Mouse (Mus musculus) fat pad, adult 2 months (tissue): ENCODE data around the gene Popdc2.

Experiments
- DNase-seq: peaks from one replicate; pipeline ENCODE4 v3.0.0-alpha.2; 2011; ENCODE audit warnings: low read depth, low spot score; ENCODE audit errors: extremely low read depth

Gene Popdc2

DNA sequence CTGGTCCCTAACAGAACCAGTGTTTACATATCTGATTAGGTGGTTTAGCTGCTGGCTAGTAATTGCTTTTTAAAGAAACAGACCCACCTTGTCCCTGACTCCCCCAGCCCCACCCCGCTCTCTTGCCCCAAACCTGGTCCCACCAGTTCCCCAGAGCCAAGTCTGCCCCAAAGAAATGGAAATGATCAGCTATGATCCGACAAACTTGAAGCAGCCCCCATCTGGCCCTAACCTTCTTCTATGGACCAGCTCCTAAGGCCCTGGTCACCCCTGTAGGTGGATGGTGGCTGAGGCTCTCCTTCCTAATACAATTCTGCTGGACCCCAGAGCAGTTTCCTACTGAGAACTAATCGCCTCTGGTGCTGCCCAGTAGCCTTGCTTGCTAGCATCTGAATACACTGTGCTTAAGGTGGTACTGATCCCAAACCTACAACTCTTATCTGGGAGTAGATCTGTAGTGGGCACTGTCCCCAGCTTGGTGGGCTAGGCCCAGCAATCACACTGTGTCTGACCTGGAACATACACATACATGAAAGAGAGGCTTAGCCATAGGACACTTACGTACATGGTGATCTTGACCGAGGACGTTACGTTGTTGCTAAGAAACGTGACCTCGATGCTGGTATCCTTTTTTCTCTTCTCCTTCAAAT is 38.4 kb downstream of the Popdc2 start:
- no peak for DNase-seq

DNA sequence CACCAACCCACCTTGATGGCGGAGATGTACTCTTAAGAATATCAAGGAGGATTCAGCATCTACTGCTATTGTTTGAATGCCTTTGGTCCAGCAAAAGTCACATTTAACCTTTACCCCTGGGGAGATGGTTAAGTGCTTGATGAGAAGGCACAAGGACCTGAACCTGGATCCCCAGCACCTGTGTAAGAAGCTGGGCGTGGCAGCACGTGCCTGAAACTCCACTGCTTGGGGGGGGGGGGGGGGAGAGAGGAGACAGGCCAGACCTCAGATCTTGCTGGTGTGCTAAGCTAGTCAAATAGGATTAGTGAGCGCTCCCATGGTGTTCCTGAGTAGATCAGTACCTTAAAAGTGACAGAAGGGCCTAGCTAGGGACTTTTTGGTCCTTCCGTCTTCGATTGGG is 39.5 kb downstream of the Popdc2 start:
- no peak for DNase-seq

DNA sequence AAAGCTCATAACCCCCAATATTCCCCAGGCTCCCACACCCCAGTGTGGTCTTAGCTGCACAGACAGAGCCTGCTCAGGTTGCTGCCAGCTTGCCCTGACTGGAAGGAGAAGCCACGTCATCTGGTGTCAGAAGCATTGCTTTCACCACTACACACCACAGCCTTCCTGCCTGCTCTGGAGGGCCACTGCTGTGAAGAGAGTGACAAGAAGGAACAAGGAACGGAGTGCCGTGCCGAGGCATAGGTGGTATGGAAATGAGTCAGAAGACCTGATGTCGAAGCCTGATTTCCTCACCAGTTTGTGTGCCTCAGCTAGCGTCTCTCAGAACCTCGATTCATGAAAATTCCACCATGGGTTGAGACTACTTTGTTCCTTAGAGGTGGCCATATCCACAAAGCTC is 41.6 kb downstream of the Popdc2 start:
- DNase-seq = no peak

DNA sequence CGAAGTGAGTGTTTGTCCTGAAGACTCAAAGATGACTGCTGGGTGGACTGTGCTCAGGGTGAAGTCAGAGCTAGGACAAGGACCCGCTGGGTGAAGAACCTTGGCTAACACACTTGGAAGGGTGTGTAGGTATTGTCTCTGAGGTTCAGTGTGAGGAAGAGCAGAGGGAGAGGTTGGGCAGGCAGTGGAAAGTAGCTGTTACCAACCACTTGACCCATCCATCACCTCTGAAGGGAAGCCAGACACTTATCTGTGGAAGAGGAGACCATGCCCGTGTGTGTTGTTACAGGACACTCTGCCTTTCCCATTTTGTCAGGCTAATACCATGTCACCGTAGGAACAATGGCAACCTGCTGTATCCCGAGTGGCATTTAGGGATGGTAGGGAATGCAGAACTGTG is 44.3 kb downstream of the Popdc2 start:
- no peak for DNase-seq

DNA sequence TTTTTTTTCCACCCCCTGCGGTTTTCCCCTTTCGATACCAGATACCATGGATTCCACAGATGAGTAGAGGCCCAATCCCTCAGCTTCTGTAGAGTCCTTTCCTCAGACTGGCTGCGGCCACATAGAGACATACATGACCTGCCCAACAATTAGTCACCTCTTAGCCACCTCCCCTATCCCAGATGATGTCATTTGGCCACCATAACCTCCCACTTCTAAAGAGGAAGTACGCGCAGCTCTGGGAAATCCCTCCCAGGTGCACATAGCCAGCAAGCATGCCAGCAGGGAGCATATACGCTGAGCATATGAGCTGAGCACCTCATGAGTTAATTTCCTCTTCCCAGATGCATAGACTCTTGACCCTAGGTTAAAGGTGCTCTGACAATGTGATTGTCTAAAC is 44.7 kb downstream of the Popdc2 start:
- no peak for DNase-seq

DNA sequence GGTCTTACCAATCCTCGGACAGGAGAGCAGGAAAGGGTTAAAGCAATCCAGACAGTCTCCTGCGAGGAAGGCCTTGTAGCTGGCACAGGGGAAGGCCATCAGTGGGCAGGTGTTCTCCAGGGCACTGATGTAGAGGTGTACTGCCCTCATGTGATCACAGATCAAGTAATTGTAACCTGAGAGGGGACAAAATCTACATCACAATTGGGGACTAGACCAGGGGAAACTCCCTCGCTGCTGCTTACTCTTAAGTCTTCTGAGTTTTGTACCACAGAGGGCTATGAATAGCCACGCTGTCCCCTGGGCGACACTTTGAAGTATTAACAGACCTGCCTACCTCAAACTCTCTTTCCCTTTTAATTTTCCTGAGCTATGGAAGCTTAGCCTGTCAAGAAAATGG is 45.6 kb downstream of the Popdc2 start:
- DNase-seq = no peak

DNA sequence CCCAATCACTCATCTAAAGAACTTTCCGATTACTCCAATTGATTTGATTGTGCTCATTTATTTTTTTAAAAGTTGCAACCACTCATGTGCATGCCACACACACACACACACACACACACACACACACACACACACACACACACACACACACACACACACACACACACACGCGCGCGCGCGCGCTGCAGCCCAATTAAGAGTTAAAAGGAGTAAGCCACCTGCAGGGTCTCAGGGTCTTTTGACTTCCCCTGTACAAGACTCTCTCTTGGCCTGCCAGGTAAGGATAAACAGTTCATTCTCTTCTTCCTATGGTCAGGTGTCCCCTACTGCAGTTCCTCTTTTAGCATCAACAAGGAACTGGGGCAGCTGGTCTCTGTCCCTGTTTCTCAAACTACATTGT is 46.4 kb downstream of the Popdc2 start:
- DNase-seq = no peak

DNA sequence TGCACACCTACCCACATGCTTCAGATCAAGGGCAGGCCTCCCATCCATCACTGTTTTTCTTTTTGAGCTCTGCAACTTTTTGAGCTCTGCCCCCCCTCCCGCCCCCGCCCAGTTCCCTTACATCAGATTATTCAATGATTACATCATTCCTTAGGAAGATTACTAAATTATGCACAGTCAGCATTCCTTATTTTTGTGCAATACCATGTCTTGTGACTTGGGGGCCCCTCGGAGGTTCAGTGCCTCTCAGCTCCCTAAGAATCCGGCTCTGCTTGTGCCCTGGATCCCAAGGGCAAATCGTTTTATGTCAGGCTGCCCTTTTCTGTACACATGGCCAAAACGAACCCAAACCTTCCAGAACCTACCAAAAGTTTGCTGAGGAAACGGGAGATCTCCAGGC is 52.9 kb downstream of the Popdc2 start:
- no peak for DNase-seq

DNA sequence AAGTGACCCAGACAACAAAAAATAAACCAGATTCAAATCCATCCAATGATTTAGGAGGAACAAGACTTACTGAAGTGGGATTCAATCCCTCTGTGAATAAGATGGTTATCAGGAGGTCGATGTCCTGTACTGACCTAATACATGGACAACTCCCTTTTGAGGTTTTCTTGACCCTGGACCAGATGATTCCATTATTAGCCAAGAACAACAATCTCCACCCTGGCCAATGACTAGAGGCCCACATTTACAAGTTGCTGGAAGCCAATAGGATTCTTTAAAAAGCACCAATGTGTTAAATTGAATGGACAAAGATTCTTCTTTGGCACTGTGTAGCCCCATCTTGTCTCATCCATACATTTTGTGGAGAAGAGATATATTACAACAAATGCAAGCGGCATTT is 63.4 kb downstream of the Popdc2 start:
- DNase-seq = no peak

DNA sequence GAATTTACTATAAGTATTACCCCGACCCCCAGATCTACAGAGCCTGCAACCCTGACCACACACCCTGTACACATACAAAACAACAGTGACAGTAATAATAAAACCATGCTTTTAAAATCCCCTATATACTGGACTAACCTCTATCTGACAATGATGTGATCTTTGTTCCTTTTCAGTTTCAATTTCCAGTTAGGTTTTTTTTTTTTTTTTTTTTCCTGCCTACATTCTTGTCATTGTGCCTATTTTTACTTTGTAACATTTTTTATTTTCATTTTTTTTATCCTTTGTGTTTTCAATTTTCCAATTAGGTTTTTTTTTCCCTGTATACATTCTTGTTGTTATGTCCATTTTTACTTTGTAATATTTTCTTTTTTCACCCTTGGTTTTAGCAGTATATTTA is 63.8 kb downstream of the Popdc2 start:
- DNase-seq = no peak
